In the genomic region with DNA sequence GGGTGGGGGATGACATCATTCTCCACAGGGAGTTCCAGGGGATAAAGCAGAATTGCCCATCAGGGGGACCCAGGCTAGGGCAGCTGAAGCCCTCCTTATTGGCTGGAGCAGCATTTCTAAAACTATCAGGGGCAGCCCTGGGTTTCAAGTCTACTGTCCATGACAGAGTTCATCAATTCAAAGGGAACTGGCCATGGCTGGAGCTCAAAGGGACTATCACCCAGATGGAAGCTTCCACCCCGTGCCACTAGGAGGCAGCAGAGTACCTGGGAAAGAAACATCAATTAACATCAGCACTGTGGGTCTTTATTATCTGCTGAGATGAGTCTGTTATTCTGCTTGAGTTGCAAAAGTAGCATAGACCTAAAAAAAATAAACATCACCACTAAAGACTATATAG, we compare ENCODE assay signal across 9 mouse cellular contexts.
DNase-seq lines count a peak whose midpoint lies in the region; ATAC-seq lines count a peak whose summit lies in the region.
"Had no signal": no experiment of that assay in that cellular context is flagged by ENCODE, and none has a peak within 500 bp of the region (broad histone marks: within the 10 kb centered on the region; RNA-seq: fewer than 3 reads in every experiment).

No protein-coding gene starts in this region.

- peak; percentile 66 for ATAC-seq in common myeloid progenitor, adult 5-6 weeks (replicated peaks; ENCODE audit: low read depth, poor library complexity, severe bottlenecking)
- ATAC-seq in hindbrain, embryonic 14.5 days (ENCODE audit: low FRiP score): peak; percentile 31; the same call in 1 of the 2 replicates
- ATAC-seq in midbrain, embryonic 13.5 days: peak; percentile 74; the same call in 1 of the 2 replicates

- no peak overlapping the region for H3K27ac ChIP-seq in hindbrain, embryonic 14.5 days
- no peak overlapping the region for H3K27ac ChIP-seq in midbrain, embryonic 13.5 days
- H3K27ac ChIP-seq: limb, embryonic 13.5 days had no signal

- H3K9ac ChIP-seq in hindbrain, embryonic 14.5 days: no peak overlapping the region
- no peak overlapping the region for H3K9ac ChIP-seq in midbrain, embryonic 13.5 days (replicated peaks)
- H3K9ac ChIP-seq: limb, embryonic 13.5 days had no signal

- H3K4me3 ChIP-seq in hindbrain, embryonic 14.5 days (replicated peaks; ENCODE audit: low read length): no peak overlapping the region
- H3K4me3 ChIP-seq in midbrain, embryonic 13.5 days (replicated peaks): no peak overlapping the region
- H3K4me3 ChIP-seq: limb, embryonic 13.5 days had no signal

- no peaks in the 10 kb centered on the region for H3K9me3 ChIP-seq in hindbrain, embryonic 14.5 days (ENCODE audit: control insufficient read depth, low read length)
- no peaks in the 10 kb centered on the region for H3K9me3 ChIP-seq in midbrain, embryonic 13.5 days
- H3K9me3 ChIP-seq: limb, embryonic 13.5 days had no signal

- WGBS in hindbrain, embryonic 14.5 days: 4% methylated on average over 1 of the region's 1 CpGs
- WGBS in midbrain, embryonic 13.5 days: 0% methylated on average over 1 of the region's 1 CpGs

- peak; percentile 53 for DNase-seq in gastrocnemius, postnatal 10 days
- DNase-seq in gastrocnemius, postnatal 25 days: no peak
- DNase-seq in adrenal gland, adult (ENCODE audit: inconsistent age in 2 of 2, low spot score in 1 of 2): peak; percentile 36 to 86
- DNase-seq in hindbrain, embryonic 14.5 days (ENCODE audit: low spot score): peak; percentile 51
- peak; percentile 77 to 89 for DNase-seq in left cerebral cortex, adult 18-20 months (ENCODE audit: low spot score in 2 of 2)
- peak; percentile 50 for DNase-seq in thymus, postnatal 14 days

- H3K4me2 ChIP-seq in hindbrain, embryonic 14.5 days (replicated peaks): no peak overlapping the region
- H3K4me2 ChIP-seq in midbrain, embryonic 13.5 days (replicated peaks): no peak overlapping the region
- H3K4me2 ChIP-seq: limb, embryonic 13.5 days had no signal

- H3K4me1 ChIP-seq in hindbrain, embryonic 14.5 days (replicated peaks; ENCODE audit: control insufficient read depth, insufficient read depth, low read length): no peaks in the 10 kb centered on the region
- H3K4me1 ChIP-seq in midbrain, embryonic 13.5 days (replicated peaks): no peaks in the 10 kb centered on the region
- H3K4me1 ChIP-seq: limb, embryonic 13.5 days had no signal

- H3K27me3 ChIP-seq in hindbrain, embryonic 14.5 days (ENCODE audit: control insufficient read depth, insufficient read depth, low read length): no peaks in the 10 kb centered on the region
- H3K27me3 ChIP-seq in midbrain, embryonic 13.5 days: no peaks in the 10 kb centered on the region
- H3K27me3 ChIP-seq: limb, embryonic 13.5 days had no signal

- H3K36me3 ChIP-seq in hindbrain, embryonic 14.5 days (replicated peaks; ENCODE audit: control insufficient read depth, insufficient read depth): no peaks in the 10 kb centered on the region
- no peaks in the 10 kb centered on the region for H3K36me3 ChIP-seq in midbrain, embryonic 13.5 days
- H3K36me3 ChIP-seq: limb, embryonic 13.5 days had no signal
